Mouse (Mus musculus) MEL (cell line): Measurements from ENCODE around the gene Ppig. TPM values are rescaled to one million over a fixed set of nuclear protein-coding genes. Genes with fewer than 3 reads are reported as not detected.
A peak's percentile ranks its signal among the peaks of the same experiment; 100 is the strongest.

Source experiments
- DNase-seq: peaks from one replicate; pipeline ENCODE4 v3.0.0; 2011; ENCODE audit warnings: low read depth, low spot score
- H3K27ac ChIP-seq: 2 replicates; pipeline ENCODE4 v1.5.1; 2012; ENCODE audit warnings: low read depth, mild to moderate bottlenecking, control low read depth, low read length, moderate library complexity; ENCODE audit not compliant: control insufficient read depth
- H3K27me3 ChIP-seq, 2 experiments: fragments of 150-350 bp in 1 of 2; sonication (generic) in 1 of 2; 2 replicates each; pipeline ENCODE4 v1.6.1; 2012; ENCODE audit warnings: low read length in 2 of 2, mild to moderate bottlenecking in 2 of 2, improper control_type of control experiment in 1 of 2, moderate library complexity in 1 of 2; ENCODE audit not compliant: insufficient read depth in 2 of 2, control insufficient read depth in 1 of 2
- H3K36me3 ChIP-seq, 2 experiments: 2 replicates each; pipeline ENCODE4 v1.6.1; 2012 to 2014; ENCODE audit warnings: low read length in 2 of 2, improper control_type of control experiment in 1 of 2, inconsistent platforms in 1 of 2, mild to moderate bottlenecking in 1 of 2; ENCODE audit not compliant: insufficient read depth in 2 of 2, control insufficient read depth in 1 of 2
- H3K4me1 ChIP-seq, 2 experiments: fragments of 150-350 bp in 1 of 2; sonication (generic) in 1 of 2; 2 replicates each; pipeline ENCODE4 v1.6.1; 2012; ENCODE audit warnings: low read length in 2 of 2, improper control_type of control experiment in 1 of 2, mild to moderate bottlenecking in 1 of 2; ENCODE audit not compliant: insufficient read depth in 2 of 2, control insufficient read depth in 1 of 2
- H3K4me3 ChIP-seq, 2 experiments: fragments of 150-350 bp in 1 of 2; sonication (generic) in 1 of 2; 2 replicates each; pipeline ENCODE4 v1.5.1; 2012; ENCODE audit warnings: low read depth in 2 of 2, low read length in 2 of 2, mild to moderate bottlenecking in 2 of 2, moderate library complexity in 2 of 2, control low read depth in 1 of 2, improper control_type of control experiment in 1 of 2; ENCODE audit not compliant: control insufficient read depth in 1 of 2, insufficient read depth in 1 of 2
- H3K79me2 ChIP-seq: 2 replicates; pipeline ENCODE4 v1.6.1; 2012; ENCODE audit warnings: mild to moderate bottlenecking, low read length, moderate library complexity; ENCODE audit not compliant: control insufficient read depth, poor library complexity, insufficient read depth
- H3K9ac ChIP-seq: 2 replicates; pipeline ENCODE4 v1.6.1; 2012; ENCODE audit warnings: low read depth, mild to moderate bottlenecking, control low read depth, low read length, moderate library complexity; ENCODE audit not compliant: control insufficient read depth, poor library complexity, severe bottlenecking
- H3K9me3 ChIP-seq: fragments of 150-350 bp; sonication (generic); replicated peaks from 2 replicates; pipeline ENCODE4 v1.6.1; 2012; ENCODE audit warnings: mild to moderate bottlenecking, low read length, improper control_type of control experiment, moderate library complexity; ENCODE audit not compliant: insufficient read depth
- BHLHE40 ChIP-seq: IDR thresholded peaks from 2 replicates; pipeline ENCODE4 v1.6.1; 2012; ENCODE audit warnings: low read depth, mild to moderate bottlenecking, inconsistent platforms, low read length, improper control_type of control experiment, borderline replicate concordance
- CHD2 ChIP-seq: IDR thresholded peaks from 2 replicates; pipeline ENCODE4 v1.6.1; 2011; ENCODE audit warnings: low read length, improper control_type of control experiment
- CTCF ChIP-seq, 3 experiments: IDR thresholded peaks in 2 of 3; conservative IDR thresholded peaks in 1 of 3; 2 replicates each; pipeline ENCODE4 v1.5.1; 2011 to 2012; ENCODE audit warnings: low read length in 3 of 3, low read depth in 2 of 3, mild to moderate bottlenecking in 2 of 3, improper control_type of control experiment in 1 of 3, inconsistent platforms in 1 of 3, mixed read lengths in 1 of 3, moderate library complexity in 1 of 3; ENCODE audit not compliant: control insufficient read depth in 1 of 3, insufficient read depth in 1 of 3, poor library complexity in 1 of 3, severe bottlenecking in 1 of 3
- E2F4 ChIP-seq: IDR thresholded peaks from 2 replicates; pipeline ENCODE4 v1.6.1; 2011; ENCODE audit warnings: low read depth, low read length, improper control_type of control experiment, borderline replicate concordance
- ELF1 ChIP-seq: IDR thresholded peaks from 2 replicates; pipeline ENCODE4 v1.6.1; 2014; ENCODE audit warnings: low read depth, mild to moderate bottlenecking, inconsistent platforms, low read length, improper control_type of control experiment, moderate library complexity
- ETS1 ChIP-seq: IDR thresholded peaks from 2 replicates; pipeline ENCODE4 v1.6.1; 2012; ENCODE audit warnings: low read depth, mild to moderate bottlenecking, inconsistent platforms, low read length, improper control_type of control experiment, moderate library complexity
- GATA1 ChIP-seq: IDR thresholded peaks from 2 replicates; pipeline ENCODE4 v1.6.1; 2011; ENCODE audit warnings: low read depth, low read length, improper control_type of control experiment
- JUND ChIP-seq: IDR thresholded peaks from 2 replicates; pipeline ENCODE4 v1.6.1; 2011; ENCODE audit warnings: low read depth, mild to moderate bottlenecking, improper control_type of control experiment, low read length
- MAFK ChIP-seq: IDR thresholded peaks from 2 replicates; pipeline ENCODE4 v1.6.1; 2011; ENCODE audit warnings: low read depth, mild to moderate bottlenecking, low read length, improper control_type of control experiment, borderline replicate concordance
- MAZ ChIP-seq: IDR thresholded peaks from 2 replicates; pipeline ENCODE4 v1.6.1; 2012; ENCODE audit warnings: low read depth, mild to moderate bottlenecking, inconsistent platforms, low read length, improper control_type of control experiment
- NELFE ChIP-seq: IDR thresholded peaks from 2 replicates; pipeline ENCODE4 v1.6.1; 2011; ENCODE audit warnings: low read depth, low read length, improper control_type of control experiment
- NRF1 ChIP-seq: IDR thresholded peaks from 2 replicates; pipeline ENCODE4 v1.6.1; 2014; ENCODE audit warnings: low read depth, mild to moderate bottlenecking, inconsistent platforms, low read length, improper control_type of control experiment, moderate library complexity; ENCODE audit not compliant: poor library complexity, insufficient read depth, severe bottlenecking
- POLR2AphosphoS2 ChIP-seq: IDR thresholded peaks from 2 replicates; pipeline ENCODE4 v1.6.1; 2011; ENCODE audit warnings: low read length, improper control_type of control experiment
- POLR2AphosphoS5 ChIP-seq: IDR thresholded peaks from 2 replicates; pipeline ENCODE4 v1.6.1; 2012; ENCODE audit warnings: low read depth, borderline replicate concordance, mild to moderate bottlenecking, inconsistent platforms, low read length, moderate library complexity, mixed read lengths
- RAD21 ChIP-seq: IDR thresholded peaks from 2 replicates; pipeline ENCODE4 v1.6.1; 2011; ENCODE audit warnings: mild to moderate bottlenecking, low read depth, low read length, improper control_type of control experiment
- RCOR1 ChIP-seq: IDR thresholded peaks from 2 replicates; pipeline ENCODE4 v1.6.1; 2012; ENCODE audit warnings: low read depth, mild to moderate bottlenecking, inconsistent platforms, low read length, improper control_type of control experiment
- SMC3 ChIP-seq: IDR thresholded peaks from 2 replicates; pipeline ENCODE4 v1.6.1; 2011; ENCODE audit warnings: low read depth, low read length, improper control_type of control experiment
- TBP ChIP-seq: IDR thresholded peaks from 2 replicates; pipeline ENCODE4 v1.8.0; 2011; ENCODE audit warnings: low read depth, low read length, improper control_type of control experiment
- TCF12 ChIP-seq: IDR thresholded peaks from 2 replicates; pipeline ENCODE4 v1.6.1; 2014; ENCODE audit warnings: low read depth, mild to moderate bottlenecking, inconsistent platforms, low read length, improper control_type of control experiment, moderate library complexity
- ZC3H11A ChIP-seq: IDR thresholded peaks from 2 replicates; pipeline ENCODE4 v1.6.1; 2012; ENCODE audit warnings: low read depth, mild to moderate bottlenecking, inconsistent platforms, low read length, improper control_type of control experiment
- ZKSCAN1 ChIP-seq: IDR thresholded peaks from 2 replicates; pipeline ENCODE4 v1.6.1; 2012; ENCODE audit warnings: low read depth, mild to moderate bottlenecking, inconsistent platforms, low read length, improper control_type of control experiment, moderate library complexity
- ZMIZ1 ChIP-seq: IDR thresholded peaks from 2 replicates; pipeline ENCODE4 v1.6.1; 2012; ENCODE audit warnings: low read depth, mild to moderate bottlenecking, inconsistent platforms, low read length, improper control_type of control experiment, moderate library complexity
- polyA plus RNA-seq, 2 experiments: library from polyadenylated mRNA; stranded (reverse) in 1 of 2; unstranded in 1 of 2; fragments of >175 nt in 1 of 2; fragments of >200 nt in 1 of 2; gene quantifications; 2 replicates each; pipeline versions ENCODE4 v1.2.1 to v1.2.4; 2012; ENCODE audit warnings: low replicate concordance in 2 of 2, low read depth in 1 of 2; ENCODE audit not compliant: insufficient read length in 2 of 2, insufficient read depth in 1 of 2, missing spikeins in 1 of 2
- total RNA-seq: library from RNA; depleted of rRNA; stranded (reverse); fragments of 300-350 nt; gene quantifications from 2 replicates; pipeline ENCODE4 v1.2.3, GENCODE M21; 2012

The Ppig gene
- total and polyA plus RNA-seq, 3 experiments = 12.5 to 132 (median 115) TPM

DNA sequence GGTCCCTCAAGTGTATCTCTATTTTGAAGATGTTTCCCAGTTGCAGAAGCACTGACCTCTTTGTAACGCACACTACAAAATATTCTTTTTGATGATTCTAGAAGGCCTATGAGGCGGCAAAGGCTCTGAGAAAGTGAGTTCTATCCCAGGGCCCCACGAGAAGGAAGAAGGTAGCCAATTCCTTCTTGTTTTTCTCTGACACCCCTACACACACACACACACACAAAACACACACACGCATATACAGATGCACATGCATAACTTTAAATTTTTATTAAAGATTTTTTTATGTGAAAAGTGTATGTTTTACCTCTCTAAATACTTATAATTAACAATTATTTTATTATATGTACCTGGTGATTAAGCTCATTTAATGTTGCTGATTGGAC, 8.7 kb upstream of the Ppig start:
- H3K9me3 ChIP-seq = no peaks in the 10 kb centered on the region
- peaks cover under 1 to 8% of the 10 kb centered on the region in 2 experiments; a peak in 3 of 4 replicates for H3K27me3 ChIP-seq
- peak overlapping the region; percentile 33 to 41 for H3K4me3 ChIP-seq
- no peaks in the 10 kb centered on the region for H3K4me1 ChIP-seq
- H3K9ac ChIP-seq = peak overlapping the region; percentile 45
- no peak for DNase-seq
- peaks cover 0 to 6% of the 10 kb centered on the region in 2 experiments; a peak in 2 of 4 replicates for H3K36me3 ChIP-seq
- H3K79me2 ChIP-seq = peaks cover 2% of the 10 kb centered on the region; the same call in 1 of the 2 replicates
- no peak overlapping the region for H3K27ac ChIP-seq
- TF ChIP-seq BHLHE40 (no peak), TCF12 (no peak), CHD2 (no peak), CTCF (IDR thresholded peaks at IDR 0.05 in 2 of 3, conservative IDR thresholded peaks at IDR 0.05 in 1 of 3; ENCODE audit: control insufficient read depth in 1 of 3, insufficient read depth in 1 of 3, low read depth in 2 of 3, low read length in 3 of 3, poor library complexity in 1 of 3, severe bottlenecking in 1 of 3) (no peak), POLR2AphosphoS2 (no peak), ZC3H11A (no peak), NELFE (no peak), ETS1 (no peak), MAFK (no peak), ZMIZ1 (no peak), NRF1 (no peak), RAD21 (no peak), POLR2AphosphoS5 (no peak)

DNA sequence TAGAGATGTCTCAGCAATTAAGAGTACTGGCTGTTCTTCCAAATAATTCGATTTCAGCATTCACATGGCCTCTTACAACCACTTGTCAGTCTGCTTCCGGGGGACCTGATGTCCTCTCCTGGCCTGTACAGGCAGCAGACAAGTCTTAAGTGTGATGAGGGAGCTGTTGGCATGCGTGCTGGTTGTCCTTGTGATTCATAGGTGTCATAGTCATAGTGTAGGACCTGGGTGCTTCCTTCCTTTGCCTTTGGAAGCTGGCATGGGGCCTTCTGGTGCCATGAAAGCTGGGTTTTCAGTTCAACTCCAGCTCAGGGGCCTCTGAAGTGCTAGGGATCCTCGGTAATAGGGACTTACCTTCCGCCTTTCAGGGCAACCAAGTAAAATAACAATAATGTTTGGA, 8.2 kb upstream of the Ppig start:
- TF ChIP-seq E2F4 (no peak), RAD21 (no peak), TBP (no peak), NRF1 (no peak), ELF1 (no peak), ZKSCAN1 (no peak), RCOR1 (no peak), SMC3 (no peak), JUND (no peak), MAZ (no peak), GATA1 (no peak)
- 0 out of 2 replicates have a peak overlapping the region, but pooled peaks have one; percentile 7 for H3K9ac ChIP-seq
- H3K4me1 ChIP-seq = no peaks in the 10 kb centered on the region
- H3K27me3 ChIP-seq = peaks cover 6 to 14% of the 10 kb centered on the region in 2 experiments
- peaks cover 0 to 6% of the 10 kb centered on the region in 2 experiments; a peak in 2 of 4 replicates for H3K36me3 ChIP-seq
- DNase-seq = no peak
- H3K27ac ChIP-seq = no peak overlapping the region
- peaks cover 2% of the 10 kb centered on the region; the same call in 1 of the 2 replicates for H3K79me2 ChIP-seq
- no peaks in the 10 kb centered on the region for H3K9me3 ChIP-seq
- no peak overlapping the region for H3K4me3 ChIP-seq
